ENCODE assay signal across 8 mouse cellular contexts in genomic region chr4:149444964-149445701, GRCm38 (mm10). TPM values are rescaled to one million over a fixed set of nuclear protein-coding genes. Genes with fewer than 3 reads are reported as not detected.
A peak's percentile ranks its signal among the peaks of the same experiment; 100 is the strongest.
DNase-seq lines count a peak whose midpoint lies in the region; ATAC-seq and TF ChIP-seq lines count a peak whose summit lies in the region.

No protein-coding gene starts in this region.

- WGBS in forebrain, embryonic 14.5 days: under 1% methylated on average over 36 of the region's 36 CpGs
- WGBS in lung, adult 2 months: under 1% methylated on average over 36 of the region's 36 CpGs

- peaks cover 13% of the 10 kb centered on the region for H3K4me1 ChIP-seq in forebrain, embryonic 14.5 days (ENCODE audit: control insufficient read depth, insufficient read depth, low read length)
- peaks cover 2% of the 10 kb centered on the region; the same call in 1 of the 2 replicates for H3K4me1 ChIP-seq in lung, adult 2 months (ENCODE audit: control insufficient read depth, insufficient read depth, low read length)

- peak overlapping the region; percentile 78 for H3K9ac ChIP-seq in forebrain, embryonic 14.5 days (ENCODE audit: low read length)

- intact Hi-C loops in heart, postnatal 25 days (cut with DNase I): loop anchor here (2.0 to 5.0 kb wide), 2 partner anchors 18 to 73 kb away; partner anchors contain the start of gene Ube4b

- no peaks in the 10 kb centered on the region for H3K9me3 ChIP-seq in forebrain, embryonic 14.5 days (replicated peaks; ENCODE audit: control insufficient read depth, low read length)

- H3K4me3 ChIP-seq in forebrain, embryonic 14.5 days (ENCODE audit: low read depth, low read length): peak overlapping the region; percentile 32
- peak overlapping the region; percentile 44 for H3K4me3 ChIP-seq in lung, adult 2 months (replicated peaks; ENCODE audit: extremely low read depth, low read depth, low read length)

- peak; percentile 92 for DNase-seq in ES-CJ7 (ENCODE audit: low read depth, low spot score)
- peak; percentile 90 for DNase-seq in cerebellum, adult 11 months
- DNase-seq in forebrain, embryonic 14.5 days (ENCODE audit: low spot score): peak; percentile 97
- peak; percentile 86 for DNase-seq in heart, postnatal 25 days (ENCODE audit: low spot score)
- peak; percentile 79 to 87 for DNase-seq in layer of hippocampus, adult 18-20 months (ENCODE audit: low spot score in 2 of 2)
- peak; percentile 80 for DNase-seq in lung, adult 2 months
- DNase-seq in thymus, adult 18-20 months: peak; percentile 80 to 83

- H3K27ac ChIP-seq in forebrain, embryonic 14.5 days (ENCODE audit: low read depth, low read length): peak overlapping the region; percentile 95

- peak overlapping the region; percentile 63 for H3K4me2 ChIP-seq in forebrain, embryonic 14.5 days (ENCODE audit: low read length)

- TF ChIP-seq POLR2A in lung, adult 2 months (IDR thresholded peaks at IDR 0.05; ENCODE audit: borderline replicate concordance, extremely low read depth, low read depth, low read length): peak; percentile 25; the same call in 1 of the 2 replicates

- H3K27me3 ChIP-seq in forebrain, embryonic 14.5 days (replicated peaks; ENCODE audit: control insufficient read depth, insufficient read depth, low read length): no peaks in the 10 kb centered on the region

- no peaks in the 10 kb centered on the region for H3K36me3 ChIP-seq in forebrain, embryonic 14.5 days (ENCODE audit: control insufficient read depth, insufficient read depth, low read length)

- TF ChIP-seq CTCF in lung, adult 2 months (IDR thresholded peaks at IDR 0.05; ENCODE audit: insufficient read depth, low read length): peak; percentile 83

- ATAC-seq in forebrain, embryonic 14.5 days: peak; percentile 98
- ATAC-seq in neutrophil, adult 5-6 weeks (ENCODE audit: extremely low read depth, insufficient number of reproducible peaks, low FRiP score, poor library complexity, severe bottlenecking): peak; percentile 98

RNA-seq across cellular contexts. Expression of gene Rbp7, which starts 9.6 kb away (rescaled TPM):
- not detected in 2 replicates for polyA plus RNA-seq in forebrain, embryonic 14.5 days (2014; fragmentation: Nextera tagmentation; extraction: Ambion mirVana)
- 10 to 100 TPM; 54.3 to 65.7 TPM for total RNA-seq in heart, postnatal 25 days (2021)
- total RNA-seq in layer of hippocampus, adult 18-20 months (2021): not detected
- polyA plus RNA-seq in lung, adult 2 months (2012; rRNA removed): 2.1 and 2.2 TPM in 2 replicates
- not detected in 2 replicates for total RNA-seq in neutrophil, adult 5-6 weeks (2017)

RNA-seq across cellular contexts. Expression of gene Ube4b, which starts 18.6 kb away (rescaled TPM):
- polyA plus RNA-seq in forebrain, embryonic 14.5 days (2014; fragmentation: Nextera tagmentation; extraction: Ambion mirVana): 34.3 and 44.7 TPM in 2 replicates
- total RNA-seq in heart, postnatal 25 days (2021): 10 to 100 TPM; 48.6 to 49.0 TPM
- 100 to 1,000 TPM; 102 to 108 TPM for total RNA-seq in layer of hippocampus, adult 18-20 months (2021)
- 51.0 and 53.3 TPM in 2 replicates for polyA plus RNA-seq in lung, adult 2 months (2012; rRNA removed)
- 38.9 and 46.8 TPM in 2 replicates for total RNA-seq in neutrophil, adult 5-6 weeks (2017)

RNA-seq across cellular contexts. Expression of gene Tmem274, which starts 32.0 kb away (rescaled TPM):
- polyA plus RNA-seq in forebrain, embryonic 14.5 days (2014; fragmentation: Nextera tagmentation; extraction: Ambion mirVana): not detected in 2 replicates
- not detected for total RNA-seq in heart, postnatal 25 days (2021)
- total RNA-seq in layer of hippocampus, adult 18-20 months (2021): not detected
- not detected in 2 replicates for polyA plus RNA-seq in lung, adult 2 months (2012; rRNA removed)
- total RNA-seq in neutrophil, adult 5-6 weeks (2017): not detected in 2 replicates

RNA-seq across cellular contexts. Expression of gene Nmnat1, which starts 39.9 kb away (rescaled TPM):
- 9.4 and 11.8 TPM in 2 replicates for polyA plus RNA-seq in forebrain, embryonic 14.5 days (2014; fragmentation: Nextera tagmentation; extraction: Ambion mirVana)
- 10 to 100 TPM; 29.7 to 30.7 TPM for total RNA-seq in heart, postnatal 25 days (2021)
- 1 to 10 TPM; 7.7 to 9.5 TPM for total RNA-seq in layer of hippocampus, adult 18-20 months (2021)
- 4.1 and 4.5 TPM in 2 replicates for polyA plus RNA-seq in lung, adult 2 months (2012; rRNA removed)
- total RNA-seq in neutrophil, adult 5-6 weeks (2017): 3.9 and 4.3 TPM in 2 replicates

RNA-seq across cellular contexts. Expression of gene Lzic, which starts 39.9 kb away (rescaled TPM):
- 62.6 and 63.0 TPM in 2 replicates for polyA plus RNA-seq in forebrain, embryonic 14.5 days (2014; fragmentation: Nextera tagmentation; extraction: Ambion mirVana)
- 10 to 100 TPM; 55.2 to 64.3 TPM for total RNA-seq in heart, postnatal 25 days (2021)
- total RNA-seq in layer of hippocampus, adult 18-20 months (2021): 10 to 100 TPM; 14.1 to 14.2 TPM
- polyA plus RNA-seq in lung, adult 2 months (2012; rRNA removed): 9.6 and 11.6 TPM in 2 replicates
- total RNA-seq in neutrophil, adult 5-6 weeks (2017): 29.5 and 62.7 TPM in 2 replicates

Comparison
In these comparisons a context has a peak if more than half of its experiments do, and no peak if none do; other contexts are left out.
1. Peak in every context shown above with its lines: DNase-seq, ATAC-seq, H3K4me3 ChIP-seq and H3K27ac ChIP-seq.
2. RNA of gene Rbp7, which starts 9.6 kb away (total RNA-seq): 54.3 to 65.7 TPM in heart, postnatal 25 days; not detected in layer of hippocampus, adult 18-20 months and not detected in neutrophil, adult 5-6 weeks; every median in the first group is over 10 times any median in the second.